Mouse (Mus musculus): ENCODE data around the gene Kng2.

DNA sequence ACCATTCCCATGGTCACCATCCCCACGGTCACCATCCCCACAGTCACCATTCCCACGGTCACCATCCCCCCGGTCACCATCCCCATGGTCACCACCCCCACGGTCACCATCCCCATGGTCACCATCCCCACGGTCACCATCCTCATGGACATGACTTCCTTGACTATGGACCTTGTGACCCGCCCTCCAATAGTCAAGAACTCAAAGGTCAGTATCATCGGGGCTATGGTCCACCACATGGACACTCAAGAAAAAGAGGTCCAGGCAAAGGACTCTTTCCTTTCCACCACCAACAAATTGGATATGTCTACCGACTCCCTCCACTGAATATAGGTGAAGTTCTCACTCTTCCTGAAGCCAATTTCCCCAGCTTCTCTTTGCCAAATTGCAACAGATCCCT is 68.2 kb downstream of the Kng2 start:
- no peak for TF ChIP-seq GATA1 (IDR thresholded peaks at IDR 0.05; ENCODE audit: borderline replicate concordance, low read length)
- TF ChIP-seq FLI1 (IDR thresholded peaks at IDR 0.05; ENCODE audit: low read length), result no peak

All from megakaryocyte, embryonic 14.5 days (primary cell).